Mouse (Mus musculus): ENCODE measurements around the gene Clic1. TPM values are rescaled to one million over a fixed set of nuclear protein-coding genes. Genes with fewer than 3 reads are reported as not detected.

Clic1 gene
- polyA plus RNA-seq, 1 experiment from 2014 or later = 312 TPM

- H3K9ac ChIP-seq (ENCODE audit: low read depth, low read length) = 0 out of 2 replicates have a peak overlapping the region, but pooled peaks have one; percentile 45
- TF ChIP-seq CTCF (IDR thresholded peaks at IDR 0.05; ENCODE audit: low read depth) = no peak
- H3K27ac ChIP-seq (ENCODE audit: low read depth, low read length) = peak overlapping the region; percentile 23; the same call in 1 of the 2 replicates
- peak overlapping the region; percentile 34 for H3K4me3 ChIP-seq (ENCODE audit: low read depth, low read length)
- peaks cover 9% of the 10 kb centered on the region; the same call in 1 of the 2 replicates for H3K4me1 ChIP-seq (replicated peaks; ENCODE audit: control insufficient read depth, insufficient read depth, low read length)
- H3K27me3 ChIP-seq (replicated peaks; ENCODE audit: control insufficient read depth, insufficient read depth, low read length) = peaks cover 7% of the 10 kb centered on the region; the same call in 1 of the 2 replicates
- peak overlapping the region; percentile 71 for H3K4me2 ChIP-seq (replicated peaks; ENCODE audit: low read depth)
- peak; percentile 4; the same call in 1 of the 2 replicates for ATAC-seq
- H3K9me3 ChIP-seq (ENCODE audit: control insufficient read depth) = no peaks in the 10 kb centered on the region
- 35% methylated on average over 10 of the region's 10 CpGs for WGBS
- H3K36me3 ChIP-seq (ENCODE audit: control insufficient read depth, insufficient read depth) = peaks cover 13% of the 10 kb centered on the region
Measured at GRCm38 (mm10) chr17:35064378-35064877, 14.7 kb downstream of the Clic1 start.

GRCm38 (mm10) chr17:35064951-35065947, 15.5 kb downstream of the Clic1 start, which contains the start of gene Ly6g6c:
Ly6g6c (plus strand) TSS chr17:35065388.
- Histone ChIP-seq H3K9ac (ENCODE audit: low read depth, low read length) (peak within 1 kb of the TSS; percentile 45; the same call in 1 of the 2 replicates), H3K4me2 (replicated peaks; ENCODE audit: low read depth) (peak within 1 kb of the TSS; percentile 71), H3K4me1 (replicated peaks; ENCODE audit: control insufficient read depth, insufficient read depth, low read length) (peaks cover 9% of the 10 kb centered on the region; the same call in 1 of the 2 replicates), H3K9me3 (ENCODE audit: control insufficient read depth) (no peaks in the 10 kb centered on the region), H3K36me3 (ENCODE audit: control insufficient read depth, insufficient read depth) (peaks cover 13% of the 10 kb centered on the region), H3K27ac (ENCODE audit: low read depth, low read length) (peak within 1 kb of the TSS; percentile 23; the same call in 1 of the 2 replicates), H3K4me3 (ENCODE audit: low read depth, low read length) (peak within 1 kb of the TSS; percentile 34), H3K27me3 (replicated peaks; ENCODE audit: control insufficient read depth, insufficient read depth, low read length) (peaks cover 7% of the 10 kb centered on the region; the same call in 1 of the 2 replicates)
- peak; percentile 84 for ATAC-seq
- peak; percentile 33 for TF ChIP-seq CTCF (IDR thresholded peaks at IDR 0.05; ENCODE audit: low read depth)
- WGBS = 7% methylated on average over 48 of the region's 48 CpGs

- H3K27me3 ChIP-seq (replicated peaks; ENCODE audit: control insufficient read depth, insufficient read depth, low read length) = peaks cover 7% of the 10 kb centered on the region; the same call in 1 of the 2 replicates
- H3K27ac ChIP-seq (ENCODE audit: low read depth, low read length) = peak within 1 kb of the TSS; percentile 23; the same call in 1 of the 2 replicates
- H3K4me2 ChIP-seq (replicated peaks; ENCODE audit: low read depth) = peak within 1 kb of the TSS; percentile 71
- 69% methylated on average over 10 of the region's 10 CpGs for WGBS
- peak within 1 kb of the TSS; percentile 45; the same call in 1 of the 2 replicates for H3K9ac ChIP-seq (ENCODE audit: low read depth, low read length)
- H3K36me3 ChIP-seq (ENCODE audit: control insufficient read depth, insufficient read depth) = peaks cover 8% of the 10 kb centered on the region
- peak within 1 kb of the TSS; percentile 34 for H3K4me3 ChIP-seq (ENCODE audit: low read depth, low read length)
- peaks cover 9% of the 10 kb centered on the region; the same call in 1 of the 2 replicates for H3K4me1 ChIP-seq (replicated peaks; ENCODE audit: control insufficient read depth, insufficient read depth, low read length)
- ATAC-seq = no peak
- TF ChIP-seq CTCF (IDR thresholded peaks at IDR 0.05; ENCODE audit: low read depth) = no peak
- no peaks in the 10 kb centered on the region for H3K9me3 ChIP-seq (ENCODE audit: control insufficient read depth)
Measured at GRCm38 (mm10) chr17:35066084-35066483, 16.3 kb downstream of the Clic1 start, which contains the start of gene Mpig6b. Mpig6b (minus strand) TSS chr17:35066184.

GRCm38 (mm10) chr17:35068213-35068914, 18.6 kb downstream of the Clic1 start:
- Histone ChIP-seq H3K27ac (ENCODE audit: low read depth, low read length) (no peak overlapping the region), H3K4me2 (replicated peaks; ENCODE audit: low read depth) (no peak overlapping the region), H3K36me3 (ENCODE audit: control insufficient read depth, insufficient read depth) (no peaks in the 10 kb centered on the region), H3K9me3 (ENCODE audit: control insufficient read depth) (no peaks in the 10 kb centered on the region), H3K27me3 (replicated peaks; ENCODE audit: control insufficient read depth, insufficient read depth, low read length) (peaks cover 7% of the 10 kb centered on the region; the same call in 1 of the 2 replicates), H3K9ac (ENCODE audit: low read depth, low read length) (no peak overlapping the region), H3K4me3 (ENCODE audit: low read depth, low read length) (no peak overlapping the region), H3K4me1 (replicated peaks; ENCODE audit: control insufficient read depth, insufficient read depth, low read length) (peaks cover 9% of the 10 kb centered on the region; the same call in 1 of the 2 replicates)
- no peak for TF ChIP-seq CTCF (IDR thresholded peaks at IDR 0.05; ENCODE audit: low read depth)
- WGBS = 65% methylated on average over 17 of the region's 17 CpGs
- ATAC-seq = no peak

GRCm38 (mm10) chr17:35070556-35071229, 20.9 kb downstream of the Clic1 start:
- H3K9me3 ChIP-seq (ENCODE audit: control insufficient read depth) = no peaks in the 10 kb centered on the region
- no peaks in the 10 kb centered on the region for H3K36me3 ChIP-seq (ENCODE audit: control insufficient read depth, insufficient read depth)
- ATAC-seq = no peak
- no peak overlapping the region for H3K4me2 ChIP-seq (replicated peaks; ENCODE audit: low read depth)
- no peak overlapping the region for H3K9ac ChIP-seq (ENCODE audit: low read depth, low read length)
- no peaks in the 10 kb centered on the region for H3K4me1 ChIP-seq (replicated peaks; ENCODE audit: control insufficient read depth, insufficient read depth, low read length)
- H3K27me3 ChIP-seq (replicated peaks; ENCODE audit: control insufficient read depth, insufficient read depth, low read length) = peaks cover 7% of the 10 kb centered on the region; the same call in 1 of the 2 replicates
- H3K4me3 ChIP-seq (ENCODE audit: low read depth, low read length) = no peak overlapping the region
- TF ChIP-seq CTCF (IDR thresholded peaks at IDR 0.05; ENCODE audit: low read depth) = no peak
- 38% methylated on average over 6 of the region's 6 CpGs for WGBS
- no peak overlapping the region for H3K27ac ChIP-seq (ENCODE audit: low read depth, low read length)
